Mouse (Mus musculus) liver, adult 2 months (tissue): ENCODE data around the gene Ntm. TPM values are rescaled to one million over a fixed set of nuclear protein-coding genes. Genes with fewer than 3 reads are reported as not detected.

Experiments
- DNase-seq: peaks from one replicate; pipeline ENCODE4 v3.0.0-alpha.2; 2011; ENCODE audit warnings: low read depth, low spot score; ENCODE audit errors: extremely low read depth
- H3K27ac ChIP-seq: fragments of 200-500 bp; replicated peaks from 2 replicates; pipeline ENCODE4 v1.5.1; 2012; ENCODE audit warnings: low read depth, mild to moderate bottlenecking, control low read depth, inconsistent platforms, low read length; ENCODE audit not compliant: insufficient read depth
- H3K27me3 ChIP-seq: fragments of 200-500 bp; 2 replicates; pipeline ENCODE4 v1.6.1; 2012; ENCODE audit warnings: mild to moderate bottlenecking, moderate library complexity, low read length, inconsistent platforms; ENCODE audit not compliant: control insufficient read depth, insufficient read depth
- H3K36me3 ChIP-seq: fragments of 200-500 bp; 2 replicates; pipeline ENCODE4 v1.6.1; 2012; ENCODE audit warnings: low read length, inconsistent platforms; ENCODE audit not compliant: control insufficient read depth, insufficient read depth
- H3K4me1 ChIP-seq: fragments of 200-500 bp; 2 replicates; pipeline ENCODE4 v1.6.1; 2011; ENCODE audit warnings: low read length; ENCODE audit not compliant: control insufficient read depth, insufficient read depth
- H3K4me3 ChIP-seq: fragments of 200-500 bp; 2 replicates; pipeline ENCODE4 v1.5.1; 2011; ENCODE audit warnings: low read depth, mild to moderate bottlenecking, control low read depth, low read length, moderate library complexity; ENCODE audit not compliant: insufficient read depth
- H3K79me2 ChIP-seq: fragments of 200-500 bp; 2 replicates; pipeline ENCODE4 v1.6.1; 2012; ENCODE audit warnings: inconsistent platforms, mild to moderate bottlenecking, low read length, moderate library complexity; ENCODE audit not compliant: control insufficient read depth, insufficient read depth
- H3K9ac ChIP-seq: fragments of 200-500 bp; 2 replicates; pipeline ENCODE4 v1.6.1; 2012; ENCODE audit warnings: low read depth, mild to moderate bottlenecking, control low read depth, inconsistent platforms, low read length
- CTCF ChIP-seq: fragments of 200-500 bp; IDR thresholded peaks from 2 replicates; pipeline ENCODE4 v1.5.1; 2011; ENCODE audit warnings: low read depth, low read length, control low read depth
- POLR2A ChIP-seq: fragments of 200-500 bp; IDR thresholded peaks from 2 replicates; pipeline ENCODE4 v1.6.1; 2011; ENCODE audit warnings: low read length, control low read depth; ENCODE audit not compliant: insufficient read depth; ENCODE audit errors: extremely low read depth
- WGBS: fragments of 180-500 bp; shearing (Covaris S2); methylation state at CpG from one replicate; pipeline ENCODE4 v1.1.7; 2018; 5-methylcytosine and 5-hydroxymethylcytosine counted together
- polyA plus RNA-seq: library from polyadenylated mRNA; depleted of rRNA; stranded (reverse); fragments of >200 nt; gene quantifications from 2 replicates; pipeline ENCODE4 v1.2.3, GENCODE M21; 2012
- total RNA-seq: library from RNA; depleted of rRNA; stranded (reverse); fragments of >200 nt; gene quantifications from 2 replicates; pipeline ENCODE4 v1.2.3, GENCODE M21; 2014

Ntm gene
- total and polyA plus RNA-seq, 2 experiments = 2.1 to 3.2 TPM

DNA sequence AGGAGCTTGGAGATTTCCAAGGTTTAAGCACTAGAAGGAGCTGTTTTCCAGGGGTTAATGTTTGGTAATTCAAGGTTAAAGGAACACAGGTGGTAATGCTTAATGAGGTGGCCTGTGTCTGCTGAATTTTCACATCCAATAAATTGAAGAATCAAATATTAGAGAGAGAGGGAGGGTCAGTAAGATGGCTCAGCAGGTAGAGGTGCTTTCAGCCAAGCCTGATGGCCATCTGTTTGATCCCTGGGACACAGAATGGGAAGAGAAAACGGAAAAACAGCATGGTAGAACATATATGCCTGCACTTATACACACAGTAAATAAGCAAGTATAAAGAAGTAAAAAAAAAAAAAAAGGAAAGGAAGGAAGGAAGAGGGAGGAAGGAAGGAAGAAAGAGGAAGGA lies 890.9 kb downstream of the Ntm start:
- no peak overlapping the region for H3K9ac ChIP-seq
- no peaks in the 10 kb centered on the region for H3K79me2 ChIP-seq
- TF ChIP-seq CTCF = no peak
- TF ChIP-seq POLR2A = no peak
- WGBS = 42% methylated on average over 1 of the region's 1 CpGs
- H3K27me3 ChIP-seq = no peaks in the 10 kb centered on the region
- no peak for DNase-seq
- H3K27ac ChIP-seq = no peak overlapping the region
- H3K36me3 ChIP-seq = no peaks in the 10 kb centered on the region
- H3K4me1 ChIP-seq = no peaks in the 10 kb centered on the region
- no peak overlapping the region for H3K4me3 ChIP-seq

DNA sequence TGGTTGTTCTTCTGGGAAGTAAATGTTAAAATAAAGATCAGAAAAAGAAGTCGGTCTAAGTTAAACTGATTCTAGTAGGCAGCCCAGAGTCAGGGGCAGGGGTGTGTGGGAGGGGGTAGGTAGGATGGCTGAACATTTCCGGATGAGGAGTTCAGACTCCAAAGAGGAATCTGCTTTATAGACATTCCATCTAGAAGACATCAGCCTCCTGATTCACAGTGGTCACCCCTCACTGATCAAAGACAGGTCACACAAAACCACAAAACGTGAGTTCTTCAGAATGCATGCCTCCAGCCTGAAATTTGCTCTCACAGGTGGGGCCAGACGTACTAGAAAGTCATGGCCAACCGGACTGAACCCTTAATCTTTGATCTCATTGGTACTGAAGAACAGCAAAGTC lies 895.4 kb downstream of the Ntm start:
- Histone ChIP-seq H3K27ac (no peak overlapping the region), H3K4me1 (no peaks in the 10 kb centered on the region), H3K4me3 (no peak overlapping the region), H3K79me2 (no peaks in the 10 kb centered on the region), H3K36me3 (no peaks in the 10 kb centered on the region), H3K9ac (no peak overlapping the region), H3K27me3 (no peaks in the 10 kb centered on the region)
- WGBS = 68% methylated on average over 5 of the region's 5 CpGs
- TF ChIP-seq CTCF = no peak
- no peak for DNase-seq

DNA sequence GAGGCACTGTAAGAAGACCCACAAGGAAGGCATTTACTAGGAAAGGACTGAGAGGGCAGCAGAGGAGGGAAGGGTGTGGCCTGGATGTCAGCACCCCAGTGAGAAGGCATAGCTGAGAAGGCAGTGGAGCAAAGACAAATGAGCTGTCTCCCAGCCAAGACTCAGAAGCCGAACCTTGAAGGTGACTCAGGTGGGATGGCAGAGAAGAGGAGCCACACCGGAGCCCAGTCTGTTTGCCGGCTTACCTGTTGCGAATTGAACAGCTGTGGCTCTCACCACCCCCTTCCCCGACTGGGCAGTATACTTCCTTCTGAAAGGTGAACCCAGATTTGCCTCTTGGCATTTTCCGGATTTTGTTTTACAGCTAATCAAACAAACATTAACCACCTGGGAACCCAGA lies 902.6 kb downstream of the Ntm start:
- TF ChIP-seq CTCF (no peak), POLR2A (no peak)
- H3K4me3 ChIP-seq = no peak overlapping the region
- DNase-seq = no peak
- H3K79me2 ChIP-seq = no peaks in the 10 kb centered on the region
- no peaks in the 10 kb centered on the region for H3K4me1 ChIP-seq
- H3K9ac ChIP-seq = no peak overlapping the region
- H3K27me3 ChIP-seq = no peaks in the 10 kb centered on the region
- WGBS = 48% methylated on average over 6 of the region's 6 CpGs
- no peaks in the 10 kb centered on the region for H3K36me3 ChIP-seq
- H3K27ac ChIP-seq = no peak overlapping the region

DNA sequence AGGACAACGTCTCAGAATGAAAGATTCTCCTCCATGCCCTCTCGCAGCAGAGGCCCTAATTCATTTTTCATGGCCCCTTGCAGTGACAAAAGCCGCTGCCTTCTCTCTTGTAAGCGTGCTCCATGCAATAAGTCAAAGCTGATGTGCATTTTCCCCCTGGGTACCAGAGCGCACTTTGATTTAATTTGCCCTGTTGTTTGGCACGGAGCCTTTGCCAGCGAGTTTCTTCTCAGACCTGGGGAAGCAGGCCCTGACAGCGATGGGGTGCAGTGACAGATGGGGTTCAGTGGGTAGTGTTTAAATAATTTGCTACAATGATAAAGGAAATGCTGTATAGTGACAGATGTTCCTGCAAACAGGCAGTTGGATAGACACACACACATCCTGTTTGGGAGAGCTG lies 904.1 kb downstream of the Ntm start:
- Histone ChIP-seq H3K4me1 (no peaks in the 10 kb centered on the region), H3K79me2 (no peaks in the 10 kb centered on the region), H3K27ac (no peak overlapping the region), H3K4me3 (no peak overlapping the region), H3K9ac (no peak overlapping the region), H3K36me3 (no peaks in the 10 kb centered on the region), H3K27me3 (no peaks in the 10 kb centered on the region)
- TF ChIP-seq POLR2A = no peak
- no peak for TF ChIP-seq CTCF
- 82% methylated on average over 8 of the region's 8 CpGs for WGBS
- no peak for DNase-seq

DNA sequence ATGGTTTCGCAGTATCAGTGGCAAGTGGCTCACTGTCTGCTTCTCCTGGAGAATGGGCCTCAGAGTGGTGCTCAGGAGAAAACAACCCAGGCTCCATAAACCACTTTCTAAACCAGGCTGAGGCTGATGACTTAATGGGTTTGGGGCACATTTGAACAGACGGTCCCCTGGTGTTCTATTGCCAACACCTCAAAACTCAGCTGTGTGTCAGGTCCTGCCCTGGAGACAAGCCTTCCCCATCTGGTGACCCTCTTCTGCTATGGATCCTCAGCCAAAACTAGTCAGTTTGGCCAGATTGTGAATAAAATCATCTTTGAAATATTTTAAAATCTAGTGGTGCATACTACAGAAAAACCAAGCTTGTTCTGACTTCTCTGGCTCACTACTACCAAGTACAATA lies 907.3 kb downstream of the Ntm start:
- WGBS = 77% methylated on average over 2 of the region's 2 CpGs
- H3K9ac ChIP-seq = no peak overlapping the region
- no peaks in the 10 kb centered on the region for H3K36me3 ChIP-seq
- H3K4me1 ChIP-seq = no peaks in the 10 kb centered on the region
- DNase-seq = no peak
- no peak overlapping the region for H3K27ac ChIP-seq
- no peak overlapping the region for H3K4me3 ChIP-seq
- TF ChIP-seq CTCF = no peak
- H3K79me2 ChIP-seq = no peaks in the 10 kb centered on the region
- H3K27me3 ChIP-seq = 0 out of 2 replicates have a peak, but pooled peaks cover 2% of the 10 kb centered on the region

DNA sequence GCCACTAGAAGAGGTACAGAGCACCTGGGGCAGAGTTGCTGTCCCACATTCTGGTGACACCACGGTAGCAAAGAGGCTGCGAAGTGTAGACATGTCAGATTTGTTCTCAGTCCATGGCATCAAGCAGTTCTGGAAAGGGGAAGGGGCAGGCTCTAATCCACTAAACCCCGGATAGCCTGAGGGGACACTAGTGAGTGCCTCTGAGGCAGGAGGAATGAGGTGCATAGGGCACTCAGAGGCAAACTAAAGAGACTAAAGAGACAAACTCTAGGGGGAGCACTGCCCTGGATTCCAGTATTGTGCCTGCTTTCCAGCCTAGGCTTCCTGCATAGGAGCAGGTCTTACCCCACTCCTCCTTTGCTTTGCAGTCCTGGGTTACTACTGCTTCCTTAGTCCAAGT lies 926.5 kb downstream of the Ntm start:
- no peaks in the 10 kb centered on the region for H3K4me1 ChIP-seq
- TF ChIP-seq CTCF = no peak
- no peak for TF ChIP-seq POLR2A
- 41% methylated on average over 3 of the region's 3 CpGs for WGBS

DNA sequence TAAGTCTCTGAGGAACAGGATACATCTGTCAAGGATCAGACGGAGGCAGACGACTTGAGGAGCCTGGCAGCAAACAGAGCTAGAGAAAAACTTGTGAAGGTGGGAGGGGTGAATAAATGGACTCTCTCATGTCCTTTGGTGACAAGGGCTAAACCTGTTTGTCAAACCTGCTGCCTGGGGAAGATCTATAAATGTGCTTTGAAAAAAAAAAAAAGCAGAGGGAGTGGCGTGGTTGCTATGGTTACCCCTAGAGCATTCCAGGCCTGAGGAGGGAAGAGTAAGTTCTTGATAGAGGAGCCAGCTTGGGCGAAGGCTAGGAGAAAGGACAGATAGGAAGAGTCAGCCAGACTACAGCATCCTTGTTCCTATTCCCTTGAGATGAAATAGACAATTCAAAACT lies 926.9 kb downstream of the Ntm start:
- 23% methylated on average over 4 of the region's 4 CpGs for WGBS
- TF ChIP-seq POLR2A = no peak
- no peak for TF ChIP-seq CTCF
- no peaks in the 10 kb centered on the region for H3K79me2 ChIP-seq

More for the DNA sequence above, 926.5 kb downstream of the Ntm start:
- Histone ChIP-seq H3K4me3 (no peak overlapping the region), H3K79me2 (no peaks in the 10 kb centered on the region), H3K27ac (no peak overlapping the region), H3K36me3 (no peaks in the 10 kb centered on the region), H3K9ac (no peak overlapping the region), H3K27me3 (no peaks in the 10 kb centered on the region)
- DNase-seq = no peak

More for the DNA sequence above, 926.9 kb downstream of the Ntm start:
- H3K9ac ChIP-seq = no peak overlapping the region
- H3K27me3 ChIP-seq = no peaks in the 10 kb centered on the region
- H3K4me3 ChIP-seq = no peak overlapping the region
- H3K4me1 ChIP-seq = no peaks in the 10 kb centered on the region
- no peak overlapping the region for H3K27ac ChIP-seq
- DNase-seq = no peak
- no peaks in the 10 kb centered on the region for H3K36me3 ChIP-seq
